Mouse (Mus musculus) mouse trophoblast stem cell (cell line): ENCODE data around the gene Tango6.

ENCODE experiments used
- in situ Hi-C, 2 experiments: fragments of 300-500 bp; cut with MseI, MboI; formaldehyde crosslinking; loops; 2 replicates in 1 of 2; 3 replicates in 1 of 2; pipeline ENCODE4 v1.15.1; 2025

Gene Tango6

GRCm38 (mm10) chr8:106682971-106683668 is at the start of gene Tango6:
Tango6 (plus strand) TSS chr8:106683068.
- in situ Hi-C loops, result no loop called here

DNA sequence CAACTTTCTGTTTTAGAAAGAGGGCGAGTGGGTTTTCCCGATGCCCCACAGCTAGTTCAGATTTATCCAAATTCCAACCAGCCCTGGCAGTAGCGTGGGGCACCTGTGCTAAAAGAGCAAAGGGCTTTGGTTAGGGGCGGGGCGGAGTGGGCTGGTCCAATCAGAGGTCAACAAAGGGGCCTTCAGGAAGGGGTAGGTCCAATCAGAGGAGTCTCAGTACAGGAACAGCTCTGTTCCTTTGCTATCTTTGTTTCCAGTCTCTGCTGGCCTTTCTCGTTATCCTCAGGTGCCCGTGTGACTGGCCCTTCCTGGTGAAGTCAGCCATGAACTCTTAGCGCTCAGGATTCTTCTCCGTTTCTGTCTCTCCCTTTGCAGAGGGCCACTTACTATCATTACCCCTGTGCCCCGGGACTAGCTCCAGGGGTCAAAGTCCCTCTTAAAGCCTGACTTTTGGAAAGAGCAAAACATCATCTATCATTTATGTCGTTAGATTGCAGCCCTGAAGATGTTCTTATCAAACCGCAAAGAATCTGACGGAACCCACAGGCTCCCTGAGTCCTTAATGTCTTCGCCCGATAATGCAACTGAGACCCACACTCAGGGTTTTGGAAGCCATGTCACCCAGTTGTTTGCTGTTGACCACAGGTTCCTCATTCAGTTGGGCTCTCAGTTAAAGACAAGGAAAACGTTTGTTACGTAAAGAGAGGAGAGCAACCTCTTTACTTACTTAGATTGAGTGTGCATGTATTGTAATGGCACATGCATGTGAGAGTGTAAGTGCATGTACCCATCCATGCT is 49.3 kb upstream of the Tango6 start:
- in situ Hi-C loops, result no loop called here

- in situ Hi-C loops, result no loop called here
Observed at GRCm38 (mm10) chr8:106635284-106635683, 47.6 kb upstream of the Tango6 start.

DNA sequence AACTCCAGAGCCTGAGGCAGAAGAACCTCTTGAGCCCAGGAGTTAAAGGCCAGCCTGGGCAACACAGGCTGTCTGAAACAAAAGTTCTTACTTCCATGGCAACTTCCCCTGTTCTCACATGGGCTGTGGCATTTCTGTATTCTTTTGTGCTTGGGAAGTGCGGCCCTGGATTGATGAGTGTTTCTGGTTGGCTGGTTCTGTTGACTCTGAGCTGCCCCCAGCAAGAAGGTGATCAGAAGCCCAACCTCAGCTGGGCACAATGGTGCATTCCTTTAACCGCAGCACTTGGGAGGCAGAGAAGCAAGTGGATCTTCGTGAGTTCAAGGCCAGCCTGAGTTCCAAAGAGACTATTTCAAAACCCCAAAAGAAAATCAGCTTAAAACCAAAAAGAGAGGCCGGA is 45.4 kb upstream of the Tango6 start:
- in situ Hi-C loops, result no loop called here

DNA sequence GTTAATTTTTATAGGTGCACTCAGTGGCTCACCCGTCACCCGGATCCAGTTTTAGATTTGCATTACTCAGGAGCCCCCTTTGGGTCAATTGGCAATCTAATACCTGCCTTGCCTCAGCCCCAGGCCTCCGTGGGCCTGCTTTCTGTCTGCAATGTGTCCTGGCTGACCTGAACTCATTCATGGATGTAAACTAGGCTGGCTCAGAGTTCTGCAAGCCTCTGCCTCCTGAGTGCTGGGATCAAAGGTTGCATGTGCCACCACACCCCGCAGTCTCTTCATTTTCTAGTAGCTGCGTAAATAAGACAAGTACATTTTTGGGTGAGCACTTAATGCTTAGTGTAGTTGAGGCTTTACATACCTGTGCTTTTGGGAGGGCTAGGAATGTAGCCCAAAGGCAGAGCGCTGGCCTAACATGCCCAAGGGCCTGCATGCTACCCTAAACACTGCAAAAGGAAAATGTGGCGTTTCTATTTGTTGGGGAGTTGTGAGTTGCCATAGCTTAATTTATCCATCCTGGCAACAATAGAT is 44.0 kb upstream of the Tango6 start:
- in situ Hi-C loops, result no loop called here

DNA sequence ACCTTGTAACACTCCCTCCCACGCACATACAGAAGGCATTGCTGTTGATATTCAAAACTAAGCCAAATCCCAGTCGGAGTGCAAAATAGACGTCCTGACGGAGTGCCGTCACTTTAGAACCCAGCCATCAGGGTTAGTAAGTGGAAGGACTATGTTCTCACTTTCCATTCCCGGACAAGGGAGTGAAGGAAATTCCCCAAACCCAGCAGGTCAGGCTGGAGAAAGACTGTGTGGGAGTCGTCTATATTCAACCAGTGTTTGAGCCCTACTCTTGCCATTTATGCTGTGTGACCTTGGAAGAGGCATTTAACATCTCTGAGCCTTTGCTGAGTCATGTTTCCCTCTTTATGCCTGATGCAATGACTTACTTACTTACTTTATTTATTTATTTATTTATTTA is 42.7 kb upstream of the Tango6 start:
- in situ Hi-C loops, result loop anchor here in 1 of 2 experiments (10.0 kb wide), 1 partner anchor 65 kb away; the partner anchor contains the start of gene Gm10073

- in situ Hi-C loops, result loop anchor here in 1 of 2 experiments (10.0 kb wide), 1 partner anchor 66 kb away; the partner anchor contains the start of gene Gm10073
Observed at GRCm38 (mm10) chr8:106640921-106641320, 41.9 kb upstream of the Tango6 start.

DNA sequence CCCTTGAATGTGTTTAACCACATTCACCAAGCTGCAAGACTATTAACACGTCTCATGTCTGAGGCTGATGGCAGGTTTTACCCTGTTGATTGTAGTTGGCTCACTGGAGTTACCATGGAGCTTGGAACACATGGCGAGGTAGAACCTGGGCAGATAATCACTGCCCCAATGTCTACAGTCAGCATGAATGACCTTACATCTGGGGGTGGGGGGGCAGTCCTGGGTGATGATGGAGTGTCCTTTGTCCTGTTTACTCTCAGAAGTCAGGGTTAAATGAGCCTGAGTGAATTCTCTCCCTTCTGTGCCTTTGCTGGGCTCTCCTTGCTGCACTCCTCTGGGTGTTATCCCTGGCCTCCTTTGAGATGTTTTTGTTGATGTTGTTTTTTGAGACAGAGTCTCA is 40.7 kb upstream of the Tango6 start:
- in situ Hi-C loops, result loop anchor here in 1 of 2 experiments (10.0 kb wide), 1 partner anchor 67 kb away; the partner anchor contains the start of gene Gm10073

DNA sequence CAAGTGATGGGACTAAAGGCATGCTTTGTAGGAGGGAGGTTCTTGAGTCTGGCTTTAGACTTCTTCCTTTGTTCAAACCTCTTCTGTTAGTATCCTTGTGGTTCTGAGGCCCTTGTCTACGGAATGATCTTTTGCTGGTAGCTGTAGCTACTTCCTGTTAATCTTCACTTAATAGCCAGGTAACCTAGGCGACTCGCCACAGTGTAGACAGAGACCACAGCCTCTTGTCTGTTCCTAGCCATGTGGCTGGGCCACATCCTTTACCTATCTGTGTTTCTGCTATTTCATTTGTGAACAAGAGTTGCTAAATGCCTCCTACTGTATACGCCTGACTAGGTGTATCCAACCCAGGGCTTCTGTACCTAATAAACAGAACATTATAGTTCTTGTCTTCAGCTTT is 39.8 kb upstream of the Tango6 start:
- in situ Hi-C loops, result loop anchor here in 1 of 2 experiments (10.0 kb wide), 1 partner anchor 68 kb away; the partner anchor contains the start of gene Gm10073

DNA sequence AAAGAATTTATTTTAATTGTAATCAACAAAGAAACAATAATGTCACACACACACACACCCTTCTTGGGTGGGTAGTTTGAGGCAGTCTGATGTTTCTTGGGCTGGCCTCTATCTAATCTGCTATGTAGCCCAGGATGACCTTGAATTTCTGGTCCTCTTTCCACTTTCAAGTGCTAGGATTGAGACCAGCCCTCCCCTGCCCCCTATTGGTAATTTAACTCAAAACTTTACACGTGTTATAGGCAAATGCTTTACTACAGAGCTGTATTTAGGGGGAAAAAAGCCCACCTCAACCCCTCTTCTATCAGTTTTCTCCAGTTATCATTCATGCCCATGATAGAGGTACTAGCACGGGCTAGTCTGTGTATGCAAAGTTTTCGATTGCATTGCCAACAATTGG is 37.9 kb upstream of the Tango6 start:
- in situ Hi-C loops, result loop anchor here (5.0 to 10.0 kb wide), 2 partner anchors 70 to 83 kb away; partner anchors contain the start of gene Gm10073 (in 1 of the 2)

- in situ Hi-C loops, result loop anchor here (5.0 to 10.0 kb wide), 2 partner anchors 71 to 84 kb away; partner anchors contain the start of gene Gm10073 (in 1 of the 2)
Observed at GRCm38 (mm10) chr8:106646153-106646552, 36.7 kb upstream of the Tango6 start.

DNA sequence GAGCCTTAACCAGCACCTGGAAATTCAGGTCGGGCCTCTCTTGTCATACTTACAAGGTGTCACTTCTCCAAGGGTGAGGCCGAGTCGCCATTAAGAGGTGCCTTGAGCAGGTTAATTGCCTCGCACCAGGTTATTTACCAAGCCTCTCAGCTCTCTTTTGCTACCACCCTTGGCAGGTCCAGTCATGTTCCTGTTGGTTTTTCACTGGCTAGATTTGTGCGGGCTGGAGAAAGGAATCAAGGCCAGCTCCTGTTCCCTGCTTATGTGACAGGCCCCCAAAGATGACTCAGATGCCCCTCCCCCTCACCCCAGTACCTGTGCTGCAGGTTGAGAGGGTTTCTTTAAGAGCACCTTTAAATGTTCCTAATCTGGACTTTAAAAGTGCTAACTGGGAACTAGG is 36.1 kb upstream of the Tango6 start:
- in situ Hi-C loops, result loop anchor here (5.0 to 10.0 kb wide), 2 partner anchors 72 to 84 kb away; partner anchors contain the start of gene Gm10073 (in 1 of the 2)

- in situ Hi-C loops, result loop anchor here (5.0 to 10.0 kb wide), 2 partner anchors 73 to 85 kb away; partner anchors contain the start of gene Gm10073 (in 1 of the 2)
Observed at GRCm38 (mm10) chr8:106647387-106647786, 35.5 kb upstream of the Tango6 start.

GRCm38 (mm10) chr8:106648421-106648820 is 34.4 kb upstream of the Tango6 start:
- in situ Hi-C loops, result loop anchor here (5.0 to 10.0 kb wide), 2 partner anchors 74 to 86 kb away; partner anchors contain the start of gene Gm10073 (in 1 of the 2)

- in situ Hi-C loops, result loop anchor here in 1 of 2 experiments (25.0 kb wide), 1 partner anchor 215 kb away; no protein-coding TSS in a partner anchor
Observed at GRCm38 (mm10) chr8:106651994-106652393, 30.9 kb upstream of the Tango6 start.

DNA sequence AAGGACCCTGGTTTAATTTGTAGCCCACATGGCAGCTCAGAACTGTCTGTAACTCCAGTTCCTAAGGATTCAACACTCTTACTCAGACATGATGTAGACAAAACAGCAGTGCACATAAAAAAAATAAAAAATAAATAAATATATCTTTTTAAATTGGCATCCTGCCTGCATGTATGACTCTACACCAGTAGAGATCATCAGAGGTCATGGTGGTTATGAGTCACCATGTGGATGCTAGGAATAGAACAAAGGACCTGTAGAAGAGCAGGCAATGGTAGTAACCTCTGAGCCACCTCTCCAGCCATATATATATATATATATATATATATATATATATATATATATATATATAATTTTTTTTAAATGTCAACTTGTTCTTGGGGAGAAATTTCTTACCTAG is 26.8 kb upstream of the Tango6 start:
- in situ Hi-C loops, result loop anchor here in 1 of 2 experiments (25.0 kb wide), 1 partner anchor 219 kb away; no protein-coding TSS in a partner anchor

DNA sequence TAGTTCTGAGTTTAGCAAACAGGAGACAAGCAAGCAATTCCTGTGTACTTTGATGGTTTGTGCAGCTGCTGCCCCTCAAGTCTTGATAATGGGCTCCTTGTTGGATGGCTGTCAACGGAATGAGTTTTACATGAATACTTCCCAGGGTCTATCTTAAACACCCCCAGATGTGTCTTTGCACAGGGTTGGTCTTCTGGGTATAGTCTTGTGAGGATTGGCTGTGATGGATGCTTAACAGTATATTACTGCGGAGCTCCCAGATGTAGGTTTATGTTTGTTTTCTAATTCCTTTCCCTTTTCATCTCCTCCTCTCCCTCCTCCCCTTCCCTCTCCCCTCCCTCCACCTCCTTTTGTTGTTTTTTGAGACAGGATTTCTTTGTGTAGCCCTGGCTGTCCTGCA is 10.1 kb upstream of the Tango6 start:
- in situ Hi-C loops, result loop anchor here in 1 of 2 experiments (25.0 kb wide), 1 partner anchor 235 kb away; no protein-coding TSS in a partner anchor

DNA sequence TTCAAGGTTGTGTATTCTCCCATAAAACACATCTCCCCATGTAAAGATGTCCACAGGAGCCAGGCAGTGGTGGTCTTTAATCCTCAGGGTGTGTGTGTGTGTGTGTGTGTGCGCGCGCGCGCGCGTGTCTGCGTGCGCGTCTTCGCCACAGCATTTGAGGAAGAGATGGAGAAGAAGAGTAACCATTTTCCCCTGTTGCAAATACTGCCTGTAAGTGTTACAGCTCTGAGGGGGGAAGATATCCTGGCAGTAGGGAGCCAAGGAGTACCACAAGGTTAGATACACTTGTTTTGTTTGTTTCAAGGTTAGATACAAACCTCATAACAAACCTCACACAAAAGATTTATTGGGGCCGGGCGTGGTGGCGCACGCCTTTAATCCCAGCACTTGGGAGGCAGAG is 8.6 kb upstream of the Tango6 start:
- in situ Hi-C loops, result loop anchor here in 1 of 2 experiments (25.0 kb wide), 1 partner anchor 237 kb away; no protein-coding TSS in a partner anchor

GRCm38 (mm10) chr8:106674894-106675293 is 8.0 kb upstream of the Tango6 start:
- in situ Hi-C loops, result loop anchor here in 1 of 2 experiments (25.0 kb wide), 1 partner anchor 238 kb away; no protein-coding TSS in a partner anchor

DNA sequence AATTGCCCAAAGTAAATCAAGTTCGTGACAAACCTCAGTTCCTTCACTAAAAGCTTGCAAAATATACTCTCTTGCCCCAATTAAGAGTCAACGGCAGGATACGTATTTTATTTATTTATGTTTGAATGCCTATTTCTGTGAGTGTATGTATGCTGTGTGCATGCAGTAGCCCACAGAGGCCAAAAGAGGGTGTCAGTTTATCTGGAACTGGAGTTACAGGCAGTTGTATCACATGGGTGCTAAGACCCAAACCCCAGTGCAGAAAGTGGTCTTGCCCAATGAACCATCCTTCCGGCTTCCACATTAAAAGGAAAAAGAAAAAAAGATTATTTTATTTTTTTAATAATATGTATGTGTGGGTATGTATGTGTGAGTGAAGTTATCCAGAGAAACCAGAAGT is 1.5 kb downstream of the Tango6 start:
- in situ Hi-C loops, result no loop called here

GRCm38 (mm10) chr8:106687479-106687878 is 4.6 kb downstream of the Tango6 start:
- in situ Hi-C loops, result no loop called here
